Mouse (Mus musculus): ENCODE data around the gene Nbea.
A peak's percentile ranks its signal among the peaks of the same experiment; 100 is the strongest.

The Nbea gene

GRCm38 (mm10) chr3:55751363-55751762, 432.1 kb downstream of the Nbea start:
- no peak for DNase-seq (ENCODE audit: low spot score)

- DNase-seq (ENCODE audit: low spot score): no peak
These were observed 432.9 kb downstream of the Nbea start for GRCm38 (mm10) chr3:55750445-55751065.

- no peak for DNase-seq (ENCODE audit: low spot score)
These were observed 439.6 kb downstream of the Nbea start for GRCm38 (mm10) chr3:55743885-55744284.

- no peak for DNase-seq (ENCODE audit: low spot score)
These were observed 440.8 kb downstream of the Nbea start for GRCm38 (mm10) chr3:55742654-55743053.

- no peak for DNase-seq (ENCODE audit: low spot score)
These were observed 441.3 kb downstream of the Nbea start for GRCm38 (mm10) chr3:55742218-55742617.

- DNase-seq (ENCODE audit: low spot score): no peak
These were observed 442.1 kb downstream of the Nbea start for GRCm38 (mm10) chr3:55741428-55741827.

- DNase-seq (ENCODE audit: low spot score): no peak
These were observed 449.8 kb downstream of the Nbea start for GRCm38 (mm10) chr3:55733665-55734064.

GRCm38 (mm10) chr3:55730549-55730948, 453.0 kb downstream of the Nbea start:
- DNase-seq (ENCODE audit: low spot score): no peak

- no peak for DNase-seq (ENCODE audit: low spot score)
These were observed 453.4 kb downstream of the Nbea start for GRCm38 (mm10) chr3:55730142-55730541.

- no peak for DNase-seq (ENCODE audit: low spot score)
These were observed 469.2 kb downstream of the Nbea start for GRCm38 (mm10) chr3:55714260-55714659.

GRCm38 (mm10) chr3:55713856-55714255, 469.6 kb downstream of the Nbea start:
- no peak for DNase-seq (ENCODE audit: low spot score)

GRCm38 (mm10) chr3:55710300-55710699, 473.2 kb downstream of the Nbea start:
- DNase-seq (ENCODE audit: low spot score): no peak

GRCm38 (mm10) chr3:55701632-55702031, 481.9 kb downstream of the Nbea start:
- no peak for DNase-seq (ENCODE audit: low spot score)

GRCm38 (mm10) chr3:55697174-55697573, 486.3 kb downstream of the Nbea start:
- no peak for DNase-seq (ENCODE audit: low spot score)

GRCm38 (mm10) chr3:55693073-55693472, 490.4 kb downstream of the Nbea start:
- DNase-seq (ENCODE audit: low spot score): no peak

- DNase-seq (ENCODE audit: low spot score): no peak
These were observed 495.4 kb downstream of the Nbea start for GRCm38 (mm10) chr3:55688098-55688497.

GRCm38 (mm10) chr3:55686993-55687392, 496.5 kb downstream of the Nbea start:
- no peak for DNase-seq (ENCODE audit: low spot score)

- DNase-seq (ENCODE audit: low spot score): no peak
These were observed 497.9 kb downstream of the Nbea start for GRCm38 (mm10) chr3:55685627-55686026.

- DNase-seq (ENCODE audit: low spot score): peak; percentile 23
These were observed 498.6 kb downstream of the Nbea start for GRCm38 (mm10) chr3:55684892-55685291.

- no peak for DNase-seq (ENCODE audit: low spot score)
These were observed 505.8 kb downstream of the Nbea start for GRCm38 (mm10) chr3:55677691-55678090.

- no peak for DNase-seq (ENCODE audit: low spot score)
These were observed 509.3 kb downstream of the Nbea start for GRCm38 (mm10) chr3:55674185-55674584.

- DNase-seq (ENCODE audit: low spot score): no peak
These were observed 516.5 kb downstream of the Nbea start for GRCm38 (mm10) chr3:55667048-55667447.

GRCm38 (mm10) chr3:55665928-55666327, 517.6 kb downstream of the Nbea start:
- DNase-seq (ENCODE audit: low spot score): no peak

GRCm38 (mm10) chr3:55664713-55665112, 518.8 kb downstream of the Nbea start:
- DNase-seq (ENCODE audit: low spot score): peak; percentile 21

All from layer of hippocampus, adult 11-12 months (tissue).